Mouse (Mus musculus) C2C12 (cell line): ENCODE results near the gene Akap8. TPM values are rescaled to one million over a fixed set of nuclear protein-coding genes. Genes with fewer than 3 reads are reported as not detected.

Experiments
- H3K27me3 ChIP-seq: one replicate; pipeline ENCODE4 v1.6.1; 2011; ENCODE audit not compliant: control insufficient read depth, insufficient read depth, insufficient read length
- H3K36me3 ChIP-seq: one replicate; pipeline ENCODE4 v1.6.1; 2011; ENCODE audit not compliant: control insufficient read depth, insufficient read depth
- H3K4me3 ChIP-seq: one replicate; pipeline ENCODE4 v1.5.1; 2011; ENCODE audit warnings: mild to moderate bottlenecking, control low read depth; ENCODE audit not compliant: poor library complexity, insufficient read depth, severe bottlenecking
- H3K79me2 ChIP-seq: one replicate; pipeline ENCODE4 v1.6.1; 2011; ENCODE audit not compliant: control insufficient read depth, insufficient read depth
- H3K79me3 ChIP-seq: one replicate; pipeline ENCODE4 v1.6.1; 2011; ENCODE audit warnings: low read depth, control low read depth
- H3ac ChIP-seq: one replicate; pipeline ENCODE3; 2011; ENCODE audit warnings: low read depth; ENCODE audit not compliant: control insufficient read depth, insufficient read length
- CEBPB ChIP-seq: IDR thresholded peaks from one replicate; pipeline ENCODE4 v1.6.1; 2011; ENCODE audit warnings: low read depth, mild to moderate bottlenecking, control low read depth, moderate library complexity
- CTCF ChIP-seq: IDR thresholded peaks from one replicate; pipeline ENCODE4 v1.5.1; 2011; ENCODE audit not compliant: control insufficient read depth, insufficient read depth, insufficient read length
- FOSL1 ChIP-seq: IDR thresholded peaks from one replicate; pipeline ENCODE4 v1.8.0; 2011; ENCODE audit warnings: mild to moderate bottlenecking, low read length; ENCODE audit not compliant: poor library complexity, insufficient read depth, severe bottlenecking
- MAX ChIP-seq: IDR thresholded peaks from one replicate; pipeline ENCODE4 v1.6.1; 2011; ENCODE audit warnings: mild to moderate bottlenecking, control low read depth
- MYOD1 ChIP-seq: IDR thresholded peaks from one replicate; pipeline ENCODE4 v1.6.1; 2011; ENCODE audit warnings: low read depth; ENCODE audit not compliant: control insufficient read depth, insufficient read length
- MYOG ChIP-seq: IDR thresholded peaks from one replicate; pipeline ENCODE4 v1.6.1; 2011; ENCODE audit not compliant: control insufficient read depth, insufficient read length; ENCODE audit errors: extremely low read depth
- USF1 ChIP-seq: IDR thresholded peaks from one replicate; pipeline ENCODE4 v1.6.1; 2011; ENCODE audit warnings: low read depth, mild to moderate bottlenecking, control low read depth, moderate library complexity
- long read RNA-seq, 2 experiments: library from polyadenylated mRNA; unstranded; transcript quantifications; one replicate each; pipeline ENCODE4 v2.0.0; 2019 to 2020
- polyA plus RNA-seq: library from polyadenylated mRNA; unstranded; fragments of >200 nt; fragmentation: generic; extraction: Trizol; gene quantifications from one replicate; pipeline ENCODE4 v1.2.1, GENCODE M21; 2012; ENCODE audit warnings: missing spikeins

Gene Akap8
- polyA plus RNA-seq, result 27.3 TPM
- long read RNA-seq, experiment 1, transcript Akap8-201 (14 exons, 3,731 nt), result major isoform, 10 of 23 reads
- long read RNA-seq, experiment 1, partial matches to known transcripts, result 0 of 23 reads
- long read RNA-seq, experiment 1, other reads (novel, unspliced or antisense), result 12 of 23 reads
- long read RNA-seq, experiment 2, full-length matches to known transcripts, result 381 of 475 reads
- long read RNA-seq, experiment 2, partial matches to known transcripts, result 23 of 475 reads
- long read RNA-seq, experiment 2, other reads (novel, unspliced or antisense), result 71 of 475 reads

GRCm38 (mm10) chr17:32320597-32321389 lies at the start of gene Akap8:
Akap8 (minus strand) TSS chr17:32321238.
- TF ChIP-seq USF1, result no peak
- peak; percentile 62 for TF ChIP-seq MAX
- H3K79me2 ChIP-seq, result peaks cover 82% of the 10 kb centered on the region
- peak within 1 kb of the TSS; percentile 92 for H3K4me3 ChIP-seq
- H3K27me3 ChIP-seq, result no peaks in the 10 kb centered on the region
- H3K79me3 ChIP-seq, result peaks cover 43% of the 10 kb centered on the region
- peaks cover 33% of the 10 kb centered on the region for H3K36me3 ChIP-seq
- H3ac ChIP-seq, result peak within 1 kb of the TSS; percentile 97

GRCm38 (mm10) chr17:32368991-32369578 lies 48.0 kb upstream of the Akap8 start:
- Histone ChIP-seq H3K4me3 (no peak overlapping the region), H3ac (no peak overlapping the region), H3K79me3 (peaks cover 2% of the 10 kb centered on the region), H3K36me3 (no peaks in the 10 kb centered on the region), H3K79me2 (peaks cover 1% of the 10 kb centered on the region), H3K27me3 (no peaks in the 10 kb centered on the region)
- no peak for TF ChIP-seq CEBPB
- no peak for TF ChIP-seq MYOD1
- no peak for TF ChIP-seq USF1
- no peak for TF ChIP-seq MAX
- no peak for TF ChIP-seq CTCF
- TF ChIP-seq FOSL1, result no peak
- no peak for TF ChIP-seq MYOG

- no peaks in the 10 kb centered on the region for H3K27me3 ChIP-seq
- H3ac ChIP-seq, result no peak overlapping the region
- peaks cover 15% of the 10 kb centered on the region for H3K79me2 ChIP-seq
- no peaks in the 10 kb centered on the region for H3K36me3 ChIP-seq
- no peak overlapping the region for H3K4me3 ChIP-seq
- peaks cover 12% of the 10 kb centered on the region for H3K79me3 ChIP-seq
- TF ChIP-seq CTCF (no peak), MYOG (no peak), MYOD1 (no peak), CEBPB (no peak), MAX (no peak), USF1 (no peak), FOSL1 (no peak)
These were observed 46.7 kb upstream of the Akap8 start for GRCm38 (mm10) chr17:32367706-32368105.

- Histone ChIP-seq H3K79me2 (peaks cover 32% of the 10 kb centered on the region), H3ac (no peak overlapping the region), H3K79me3 (peaks cover 27% of the 10 kb centered on the region), H3K36me3 (peaks cover 19% of the 10 kb centered on the region), H3K27me3 (no peaks in the 10 kb centered on the region), H3K4me3 (no peak overlapping the region)
- no peak for TF ChIP-seq CTCF
- TF ChIP-seq MYOD1, result no peak
- TF ChIP-seq MAX, result no peak
- no peak for TF ChIP-seq USF1
- no peak for TF ChIP-seq CEBPB
- TF ChIP-seq MYOG, result no peak
- TF ChIP-seq FOSL1, result no peak
These were observed 44.3 kb upstream of the Akap8 start for GRCm38 (mm10) chr17:32365296-32365695.

GRCm38 (mm10) chr17:32364850-32365249 lies 43.8 kb upstream of the Akap8 start:
- peaks cover 27% of the 10 kb centered on the region for H3K79me3 ChIP-seq
- H3ac ChIP-seq, result no peak overlapping the region
- TF ChIP-seq MYOG (no peak), MAX (no peak), FOSL1 (no peak), CTCF (no peak), USF1 (no peak), MYOD1 (no peak), CEBPB (no peak)
- H3K79me2 ChIP-seq, result peaks cover 32% of the 10 kb centered on the region
- peak overlapping the region; percentile 86 for H3K4me3 ChIP-seq
- peaks cover 20% of the 10 kb centered on the region for H3K36me3 ChIP-seq
- no peaks in the 10 kb centered on the region for H3K27me3 ChIP-seq
